Mouse (Mus musculus): ENCODE measurements around the gene Ddo.

- TF ChIP-seq POLR2A (IDR thresholded peaks at IDR 0.05; ENCODE audit: low read depth, low read length) (no peak), CTCF (IDR thresholded peaks at IDR 0.05; ENCODE audit: extremely low read depth, insufficient read length, insufficient replicate concordance, low read depth, low read length) (peak; percentile 77; the same call in 1 of the 2 replicates)
Measured at GRCm38 (mm10) chr10:40629140-40629539, 671 bp upstream of the Ddo start.
